Mouse (Mus musculus) G1E (cell line): ENCODE measurements at regions not wholly inside any gene's neighbourhood (a gene's known extent, or its start where the extent isn't known, plus 50 kb on each side); places are given as distances from the start of the nearest gene placed in this dataset.

Source experiments
- ATAC-seq: 2 replicates; pipeline ENCODE4 v1.8.0; 2016; ENCODE audit warnings: mild to moderate bottlenecking; ENCODE audit not compliant: insufficient number of reproducible peaks, poor library complexity, low FRiP score, severe bottlenecking; ENCODE audit errors: extremely low read depth
- DNase-seq: peaks from one replicate; pipeline ENCODE4 v3.0.0; 2012; ENCODE audit warnings: low spot score
- H3K27me3 ChIP-seq: 2 replicates; pipeline ENCODE4 v1.6.1; 2012; ENCODE audit warnings: mild to moderate bottlenecking, low read length, inconsistent platforms; ENCODE audit not compliant: insufficient read depth
- H3K36me3 ChIP-seq: replicated peaks from 2 replicates; pipeline ENCODE3; 2012; ENCODE audit warnings: mild to moderate bottlenecking, inconsistent platforms
- H3K4me1 ChIP-seq: 2 replicates; pipeline ENCODE4 v1.6.1; 2012; ENCODE audit warnings: low read depth, low read length, inconsistent platforms, mixed read lengths; ENCODE audit not compliant: insufficient read depth
- H3K4me3 ChIP-seq: 2 replicates; pipeline ENCODE4 v1.5.1; 2012; ENCODE audit warnings: low read depth, mild to moderate bottlenecking, inconsistent platforms, low read length, moderate library complexity, mixed read lengths
- H3K9me3 ChIP-seq: replicated peaks from 2 replicates; pipeline ENCODE4 v1.6.1; 2012; ENCODE audit warnings: inconsistent platforms
- CTCF ChIP-seq: IDR thresholded peaks from 2 replicates; pipeline ENCODE4 v1.5.1; 2012; ENCODE audit warnings: low read depth, low read length, inconsistent platforms, mixed read lengths
- GATA1 ChIP-seq: IDR thresholded peaks from 2 replicates; pipeline ENCODE4 v1.6.1; 2012; ENCODE audit warnings: borderline replicate concordance, low read length, inconsistent platforms, mixed read lengths
- GATA2 ChIP-seq: IDR thresholded peaks from 2 replicates; pipeline ENCODE4 v1.6.1; 2012; ENCODE audit warnings: low read depth, low read length, inconsistent platforms, borderline replicate concordance
- POLR2AphosphoS5 ChIP-seq: IDR thresholded peaks from 2 replicates; pipeline ENCODE4 v1.6.1; 2012; ENCODE audit warnings: low read depth, low read length, inconsistent platforms; ENCODE audit not compliant: insufficient replicate concordance
- TAL1 ChIP-seq: conservative IDR thresholded peaks from 2 replicates; pipeline ENCODE4 v1.6.1; 2012; ENCODE audit warnings: low read depth, low read length, inconsistent platforms, mixed read lengths

DNA sequence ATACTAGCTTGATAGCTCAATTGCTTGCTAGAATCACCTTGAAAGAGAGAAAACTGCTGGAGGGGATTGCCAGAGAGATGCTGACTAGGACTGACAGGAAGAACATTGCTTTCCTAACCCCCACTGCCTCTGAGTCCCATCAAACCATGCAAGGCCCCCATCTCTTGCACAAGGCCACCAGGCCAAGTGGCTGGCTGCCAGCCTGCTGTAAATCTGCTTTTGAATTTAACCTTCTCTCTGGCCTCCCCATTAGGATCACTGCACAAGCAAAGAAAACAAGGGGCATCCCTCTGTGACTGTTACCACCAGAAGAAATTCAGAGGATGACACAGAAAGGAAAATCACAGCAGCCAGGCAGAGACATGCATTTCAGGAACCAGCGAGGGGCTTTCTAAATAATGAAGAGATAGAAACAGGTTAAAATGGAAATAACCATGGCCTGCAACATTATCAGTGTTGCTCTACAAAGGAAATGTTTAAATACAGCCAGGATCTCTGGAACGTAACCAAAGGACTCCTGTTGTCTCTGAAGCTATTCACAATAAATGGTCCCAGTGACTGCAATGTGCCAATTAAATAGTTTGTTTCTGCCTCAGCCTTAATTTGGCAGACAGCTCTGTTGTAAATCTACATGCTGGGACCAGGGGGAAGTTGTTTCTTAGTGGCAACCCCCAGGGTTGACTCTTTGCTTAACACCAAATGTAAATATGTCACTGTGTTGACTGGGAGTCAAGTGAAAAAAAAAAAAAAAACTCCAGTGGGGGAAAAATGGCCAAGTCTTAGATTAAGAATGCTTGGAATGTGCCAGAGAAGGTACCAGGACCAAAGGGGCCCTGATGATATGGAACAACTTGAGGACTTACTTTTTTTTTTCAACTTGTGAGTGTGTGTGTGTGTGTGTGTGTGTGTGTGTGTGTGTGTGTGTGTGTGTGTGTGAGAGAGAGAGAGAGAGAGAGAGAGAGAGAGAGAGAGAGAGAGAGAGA is 233.9 kb upstream of the Epha4 start:
- DNase-seq (no peak), ATAC-seq (no peak)
- H3K4me1 ChIP-seq = no peaks in the 10 kb centered on the region
- no peaks in the 10 kb centered on the region for H3K27me3 ChIP-seq
- peaks cover 20% of the 10 kb centered on the region for H3K9me3 ChIP-seq
- no peak overlapping the region for H3K4me3 ChIP-seq
- no peak for TF ChIP-seq GATA1
- TF ChIP-seq POLR2AphosphoS5 = no peak
- TF ChIP-seq GATA2 = no peak
- TF ChIP-seq TAL1 = no peak
- no peak for TF ChIP-seq CTCF
- H3K36me3 ChIP-seq = no peaks in the 10 kb centered on the region

DNA sequence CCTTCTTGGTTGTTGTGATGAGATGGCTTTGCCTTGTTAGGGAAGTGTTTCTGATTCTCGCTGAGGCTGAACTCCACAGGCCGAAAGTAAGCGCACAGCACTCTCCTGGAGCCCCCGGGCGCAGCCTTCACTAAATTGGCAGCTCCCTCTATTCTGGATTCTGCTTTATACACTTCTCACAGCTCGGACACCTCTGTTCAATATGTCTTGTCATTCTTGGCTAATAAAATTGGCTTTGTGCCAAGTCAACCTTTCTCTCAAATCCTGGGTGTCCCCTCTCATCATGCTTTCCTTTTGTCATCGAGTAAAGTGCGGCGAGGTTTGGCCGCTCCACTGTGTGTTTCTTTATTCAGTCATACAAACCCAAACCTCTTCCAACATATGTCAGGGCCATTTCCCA is 217.2 kb upstream of the Epha4 start:
- H3K4me1 ChIP-seq = no peaks in the 10 kb centered on the region
- H3K36me3 ChIP-seq = no peaks in the 10 kb centered on the region
- TF ChIP-seq CTCF (no peak), TAL1 (no peak), POLR2AphosphoS5 (no peak), GATA1 (no peak), GATA2 (no peak)
- H3K4me3 ChIP-seq = no peak overlapping the region
- DNase-seq = no peak
- H3K27me3 ChIP-seq = no peaks in the 10 kb centered on the region
- H3K9me3 ChIP-seq = peaks cover 23% of the 10 kb centered on the region
- ATAC-seq = no peak

DNA sequence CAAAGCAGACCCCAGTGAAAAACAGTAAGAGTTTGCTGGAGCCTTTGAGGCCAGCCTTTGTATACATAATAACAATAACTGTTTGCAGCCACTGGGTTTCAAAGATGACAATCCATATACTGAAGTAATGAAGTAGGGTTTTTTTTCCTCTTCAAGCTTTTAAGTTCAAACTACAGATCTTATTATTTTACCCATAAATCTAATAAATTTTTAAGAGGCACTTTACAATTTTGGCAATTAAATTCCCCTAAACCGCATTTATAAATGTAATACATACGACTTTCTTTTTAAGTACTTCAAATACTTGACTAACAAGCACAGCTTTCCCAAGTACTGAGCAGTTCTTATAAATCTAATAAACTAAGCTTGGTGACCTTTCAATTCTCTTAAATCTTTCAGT is 212.7 kb upstream of the Epha4 start:
- no peak for ATAC-seq
- Histone ChIP-seq H3K36me3 (no peaks in the 10 kb centered on the region), H3K9me3 (peaks cover 26% of the 10 kb centered on the region), H3K27me3 (no peaks in the 10 kb centered on the region), H3K4me3 (no peak overlapping the region), H3K4me1 (no peaks in the 10 kb centered on the region)
- no peak for TF ChIP-seq TAL1
- no peak for DNase-seq

DNA sequence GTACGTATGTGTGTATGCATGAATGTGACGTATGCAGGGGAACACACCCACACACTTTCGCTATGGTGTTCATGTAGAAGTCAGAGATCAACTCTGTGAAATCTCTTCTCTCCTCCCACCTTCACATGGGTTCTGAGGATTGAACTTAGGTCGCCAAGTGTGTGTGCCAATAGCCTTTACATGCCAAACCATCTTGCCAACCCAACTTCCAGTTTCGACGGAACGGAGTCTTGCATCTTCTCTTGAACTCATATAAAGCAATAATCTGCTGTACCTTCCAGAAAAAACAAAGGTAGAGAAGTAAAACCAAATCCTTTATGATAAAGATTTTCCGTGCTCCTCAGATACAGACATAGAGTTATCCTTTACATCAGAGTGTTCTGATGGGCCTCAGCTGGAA is 208.4 kb upstream of the Epha4 start:
- no peaks in the 10 kb centered on the region for H3K4me1 ChIP-seq
- no peaks in the 10 kb centered on the region for H3K36me3 ChIP-seq
- ATAC-seq (no peak), DNase-seq (no peak)
- H3K4me3 ChIP-seq = no peak overlapping the region
- TF ChIP-seq POLR2AphosphoS5 (no peak), GATA2 (no peak), CTCF (no peak), GATA1 (no peak), TAL1 (no peak)
- H3K9me3 ChIP-seq = peaks cover 36% of the 10 kb centered on the region
- H3K27me3 ChIP-seq = no peaks in the 10 kb centered on the region

DNA sequence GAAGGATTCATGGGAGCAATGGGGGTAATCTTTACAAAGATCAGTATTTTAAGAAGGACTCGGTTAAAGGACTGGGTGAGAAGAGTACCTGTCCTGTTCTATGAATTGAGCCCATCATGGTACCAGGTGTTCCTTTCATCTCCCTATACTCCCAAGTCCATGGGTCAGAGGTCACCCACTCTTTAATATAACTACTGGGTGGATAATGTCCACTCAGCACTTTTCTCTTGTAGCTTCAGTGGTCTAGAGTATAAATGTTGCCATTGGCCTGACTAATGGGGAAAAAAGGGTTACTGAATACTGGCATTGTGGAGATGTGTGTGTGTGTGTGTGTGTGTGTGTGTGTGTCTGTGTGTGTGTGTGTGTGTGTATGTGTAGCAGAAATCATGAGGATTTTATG is 206.0 kb upstream of the Epha4 start:
- no peak for ATAC-seq
- no peaks in the 10 kb centered on the region for H3K4me1 ChIP-seq

DNA sequence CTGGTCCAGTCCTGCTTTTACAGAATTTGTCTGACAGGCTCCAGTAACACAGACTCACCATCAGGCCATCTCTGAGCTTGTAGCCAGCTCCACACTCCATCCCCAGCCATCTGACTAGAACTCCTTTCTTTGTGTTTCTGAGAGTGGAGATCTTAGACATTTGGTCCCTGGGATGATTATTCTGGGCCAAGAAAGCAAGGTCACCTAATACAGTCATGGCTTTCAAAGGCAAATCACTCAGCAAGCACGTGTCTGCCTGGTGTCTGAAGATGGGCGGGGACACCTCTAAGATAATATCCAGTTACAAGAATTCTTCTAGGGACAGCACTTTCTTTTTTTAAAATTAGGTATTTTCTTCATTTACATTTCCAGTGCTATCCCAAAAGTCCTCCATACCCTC is 198.1 kb upstream of the Epha4 start:
- TF ChIP-seq GATA1 = no peak
- no peak for TF ChIP-seq POLR2AphosphoS5
- TF ChIP-seq GATA2 = no peak
- no peak for TF ChIP-seq TAL1
- TF ChIP-seq CTCF = no peak
- ATAC-seq = no peak

More for the DNA sequence above, 206.0 kb upstream of the Epha4 start:
- no peaks in the 10 kb centered on the region for H3K27me3 ChIP-seq
- no peak for TF ChIP-seq GATA1
- no peak for TF ChIP-seq CTCF
- TF ChIP-seq TAL1 = no peak
- TF ChIP-seq POLR2AphosphoS5 = no peak
- no peak for TF ChIP-seq GATA2
- H3K36me3 ChIP-seq = no peaks in the 10 kb centered on the region
- DNase-seq = no peak
- peaks cover 40% of the 10 kb centered on the region for H3K9me3 ChIP-seq
- H3K4me3 ChIP-seq = no peak overlapping the region

More for the DNA sequence above, 198.1 kb upstream of the Epha4 start:
- Histone ChIP-seq H3K27me3 (no peaks in the 10 kb centered on the region), H3K4me1 (no peaks in the 10 kb centered on the region), H3K36me3 (no peaks in the 10 kb centered on the region), H3K9me3 (peaks cover 43% of the 10 kb centered on the region), H3K4me3 (no peak overlapping the region)
- no peak for DNase-seq
